Mouse (Mus musculus): ENCODE results near the gene Gigyf1.

- TF ChIP-seq CTCF (IDR thresholded peaks at IDR 0.05; ENCODE audit: low read depth, low read length) (peak; percentile 66), POLR2A (IDR thresholded peaks at IDR 0.05; ENCODE audit: insufficient read depth, low read length) (peak; percentile 31), EP300 (IDR thresholded peaks at IDR 0.05; ENCODE audit: insufficient read depth, low read depth, low read length) (0 out of 2 replicates have a peak, but pooled peaks have one; percentile 4)
Measured at GRCm38 (mm10) chr5:137501709-137502666, 16.4 kb upstream of the Gigyf1 start, which contains the start of gene Pop7.
